Mouse (Mus musculus) skeletal muscle tissue, postnatal 0 days (tissue): Measurements from ENCODE around the gene Fthl17c. TPM values are rescaled to one million over a fixed set of nuclear protein-coding genes. Genes with fewer than 3 reads are reported as not detected.

ENCODE experiments used
- polyA plus RNA-seq: library from polyadenylated mRNA; unstranded; fragments of >200 nt; fragmentation: Nextera tagmentation; extraction: Ambion mirVana; gene quantifications from 2 replicates; pipeline ENCODE4 v1.2.1, GENCODE M21; 2015

The Fthl17c gene
- not detected in 2 replicates for polyA plus RNA-seq

GRCm38 (mm10) chrX:8976459-8976858, at the start of gene Fthl17c:
Gene Fthl17c (minus strand): TSS chrX:8976559.

GRCm38 (mm10) chrX:8986655-8987054, 10.3 kb upstream of the Fthl17c start, which contains the start of gene Fthl17d:
Gene Fthl17d (minus strand): TSS chrX:8986755.

GRCm38 (mm10) chrX:8962875-8963274, 13.5 kb downstream of the Fthl17c start, which contains the start of gene Fthl17b:
Gene Fthl17b (minus strand): TSS chrX:8962975.

Other genes with a start within 250 kb of the Fthl17c start
- gene Ssx9, start 228.1 kb downstream of the Fthl17c start, polyA plus RNA-seq = not detected in 2 replicates
- not detected in 2 replicates for gene Ssxb5, start 172.9 kb downstream of the Fthl17c start, polyA plus RNA-seq
- gene Gm6592, start 132.6 kb downstream of the Fthl17c start, polyA plus RNA-seq = not detected in 2 replicates
- not detected in 2 replicates for gene Gm5751, start 102.3 kb downstream of the Fthl17c start, polyA plus RNA-seq
- 0.86 and 1.7 TPM in 2 replicates for gene B630019K06Rik, start 84.2 kb downstream of the Fthl17c start, polyA plus RNA-seq
- not detected in 2 replicates for gene Fthl17b, start 13.6 kb downstream of the Fthl17c start, polyA plus RNA-seq
- gene Fthl17d, start 10.2 kb upstream of the Fthl17c start, polyA plus RNA-seq = not detected in 2 replicates
- gene Fthl17e, start 56.9 kb upstream of the Fthl17c start, polyA plus RNA-seq = not detected in 2 replicates
- gene Fthl17f, start 86.5 kb upstream of the Fthl17c start, polyA plus RNA-seq = not detected in 2 replicates
- gene 4930402K13Rik, start 128.0 kb upstream of the Fthl17c start, polyA plus RNA-seq = not detected in 2 replicates
- 0.41 and 0.44 TPM in 2 replicates for gene Lancl3, start 223.3 kb upstream of the Fthl17c start, polyA plus RNA-seq